Mouse (Mus musculus): ENCODE data around the gene Gm8369. TPM values are rescaled to one million over a fixed set of nuclear protein-coding genes. Genes with fewer than 3 reads are reported as not detected.
"Not testable (repeated sequence)": the region's sequence is repeated elsewhere in the genome, so short reads cannot be mapped to it uniquely, and the experiment has no call there.

Gm8369 gene
- polyA plus RNA-seq (2012), result not detected in 2 replicates

DNA sequence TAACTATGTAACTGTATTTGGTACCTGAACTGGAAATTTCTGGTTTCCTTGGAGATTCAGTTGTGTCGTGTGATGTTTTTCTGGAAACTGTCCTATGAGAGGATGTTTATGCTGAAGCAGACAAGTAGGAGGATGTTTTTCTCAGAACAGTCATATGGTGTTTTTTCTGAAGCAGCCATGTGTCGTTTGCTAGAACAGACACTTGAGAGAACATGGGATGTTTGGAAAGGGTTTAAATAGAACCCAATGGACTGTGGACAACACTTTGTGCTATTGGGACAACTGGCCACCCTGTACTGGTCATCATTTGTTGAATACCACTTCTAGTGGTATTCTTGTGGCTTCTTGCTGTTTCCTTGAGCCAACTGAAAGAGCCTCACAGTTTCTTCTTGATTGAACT lies at the start of gene Gm8369:
Gene Gm8369 (plus strand): TSS at position 193 of the 400 bp plus-strand sequence.
- Histone ChIP-seq H3K4me1 (ENCODE audit: control insufficient read depth) (no peaks in the 10 kb centered on the region), H3K27me3 (ENCODE audit: control insufficient read depth) (no peaks in the 10 kb centered on the region), H3K9me3 (ENCODE audit: control insufficient read depth, low read length) (no peaks in the 10 kb centered on the region), H3K36me3 (ENCODE audit: control insufficient read depth) (no peaks in the 10 kb centered on the region), H3K4me3 (replicated peaks) (no peak within 1 kb of the TSS)
- TF ChIP-seq GATA1 (IDR thresholded peaks at IDR 0.05; ENCODE audit: low read length) (no peak), TAL1 (IDR thresholded peaks at IDR 0.05; ENCODE audit: low read length) (no peak)

GRCm38 (mm10) chr19:11443338-11443737 lies 42.4 kb upstream of the Gm8369 start, which contains the start of gene Ms4a4b:
Gene Ms4a4b (plus strand): TSS chr19:11443553.
- TF ChIP-seq GATA1 (IDR thresholded peaks at IDR 0.05; ENCODE audit: low read length) (no peak), TAL1 (IDR thresholded peaks at IDR 0.05; ENCODE audit: low read length) (no peak)
- no peaks in the 10 kb centered on the region for H3K4me1 ChIP-seq (ENCODE audit: control insufficient read depth)
- H3K36me3 ChIP-seq (ENCODE audit: control insufficient read depth), result no peaks in the 10 kb centered on the region
- no peaks in the 10 kb centered on the region for H3K27me3 ChIP-seq (ENCODE audit: control insufficient read depth)
- no peak within 1 kb of the TSS for H3K4me3 ChIP-seq (replicated peaks)
- no peaks in the 10 kb centered on the region for H3K9me3 ChIP-seq (ENCODE audit: control insufficient read depth, low read length)

DNA sequence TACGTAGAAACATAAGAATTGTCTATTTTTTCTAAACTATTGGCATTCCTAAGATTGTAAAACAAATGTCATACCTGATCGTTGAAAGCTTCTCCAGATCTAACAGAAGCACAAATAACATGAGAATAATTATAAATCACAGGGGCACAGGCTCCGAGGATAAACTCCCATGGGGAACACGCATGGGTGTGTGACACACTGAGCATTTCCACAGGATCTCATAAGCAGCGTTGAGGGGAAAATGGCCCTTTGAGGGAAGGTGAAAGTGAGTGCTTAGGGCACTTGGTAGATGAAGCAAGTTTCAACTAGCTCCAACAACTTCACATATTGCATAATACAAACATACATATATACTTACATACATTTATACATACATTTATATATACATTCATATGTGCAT lies 41.8 kb upstream of the Gm8369 start:
- H3K4me3 ChIP-seq (replicated peaks), result no peak overlapping the region
- no peaks in the 10 kb centered on the region for H3K27me3 ChIP-seq (ENCODE audit: control insufficient read depth)
- no peak for TF ChIP-seq TAL1 (IDR thresholded peaks at IDR 0.05; ENCODE audit: low read length)
- TF ChIP-seq GATA1 (IDR thresholded peaks at IDR 0.05; ENCODE audit: low read length), result no peak

DNA sequence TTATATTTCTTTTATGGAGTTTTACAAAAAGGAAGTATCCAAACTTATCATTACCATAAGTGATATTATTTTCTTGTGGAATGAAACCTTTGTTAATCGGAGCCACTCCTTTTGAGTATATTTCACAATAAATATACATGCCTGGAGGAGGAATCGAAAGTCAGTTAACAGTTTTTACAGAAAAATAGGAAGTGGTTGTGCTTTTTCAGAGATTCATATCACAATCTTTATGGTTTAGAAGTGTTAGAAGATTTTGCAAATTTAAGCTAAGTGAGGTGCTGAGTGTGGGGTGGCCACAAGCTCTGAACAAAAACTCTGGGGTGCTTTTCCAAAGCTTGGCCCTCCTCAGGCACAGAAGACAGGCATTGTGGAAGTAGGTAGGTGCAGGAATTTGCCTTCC lies 38.5 kb upstream of the Gm8369 start:
- H3K4me3 ChIP-seq (replicated peaks), result no peak overlapping the region
- no peaks in the 10 kb centered on the region for H3K4me1 ChIP-seq (ENCODE audit: control insufficient read depth)
- H3K9me3 ChIP-seq (ENCODE audit: control insufficient read depth, low read length), result no peaks in the 10 kb centered on the region
- no peaks in the 10 kb centered on the region for H3K27me3 ChIP-seq (ENCODE audit: control insufficient read depth)
- TF ChIP-seq GATA1 (IDR thresholded peaks at IDR 0.05; ENCODE audit: low read length) (no peak), TAL1 (IDR thresholded peaks at IDR 0.05; ENCODE audit: low read length) (no peak)
- no peaks in the 10 kb centered on the region for H3K36me3 ChIP-seq (ENCODE audit: control insufficient read depth)

More for the DNA sequence above, 41.8 kb upstream of the Gm8369 start:
- no peaks in the 10 kb centered on the region for H3K36me3 ChIP-seq (ENCODE audit: control insufficient read depth)
- H3K4me1 ChIP-seq (ENCODE audit: control insufficient read depth), result no peaks in the 10 kb centered on the region
- no peaks in the 10 kb centered on the region for H3K9me3 ChIP-seq (ENCODE audit: control insufficient read depth, low read length)

GRCm38 (mm10) chr19:11459041-11459440 lies 26.7 kb upstream of the Gm8369 start:
- not testable (repeated sequence) for H3K27me3 ChIP-seq (ENCODE audit: control insufficient read depth); H3K9me3 ChIP-seq (ENCODE audit: control insufficient read depth, low read length); H3K36me3 ChIP-seq (ENCODE audit: control insufficient read depth); H3K4me3 ChIP-seq (replicated peaks); H3K4me1 ChIP-seq (ENCODE audit: control insufficient read depth)

GRCm38 (mm10) chr19:11464795-11465194 lies 20.9 kb upstream of the Gm8369 start:
- not testable (repeated sequence) for H3K4me3 ChIP-seq (replicated peaks); H3K4me1 ChIP-seq (ENCODE audit: control insufficient read depth); H3K36me3 ChIP-seq (ENCODE audit: control insufficient read depth); H3K9me3 ChIP-seq (ENCODE audit: control insufficient read depth, low read length); H3K27me3 ChIP-seq (ENCODE audit: control insufficient read depth)

GRCm38 (mm10) chr19:11466471-11466870 lies 19.3 kb upstream of the Gm8369 start:
- H3K9me3 ChIP-seq (ENCODE audit: control insufficient read depth, low read length), result no peaks in the 10 kb centered on the region
- H3K4me3 ChIP-seq (replicated peaks), result no peak overlapping the region
- no peaks in the 10 kb centered on the region for H3K27me3 ChIP-seq (ENCODE audit: control insufficient read depth)
- no peaks in the 10 kb centered on the region for H3K36me3 ChIP-seq (ENCODE audit: control insufficient read depth)
- TF ChIP-seq GATA1 (IDR thresholded peaks at IDR 0.05; ENCODE audit: low read length), result no peak
- TF ChIP-seq TAL1 (IDR thresholded peaks at IDR 0.05; ENCODE audit: low read length), result no peak
- no peaks in the 10 kb centered on the region for H3K4me1 ChIP-seq (ENCODE audit: control insufficient read depth)

- H3K4me1 ChIP-seq (ENCODE audit: control insufficient read depth); H3K27me3 ChIP-seq (ENCODE audit: control insufficient read depth): not testable (repeated sequence)
Measured at GRCm38 (mm10) chr19:11468361-11468760, 17.4 kb upstream of the Gm8369 start.

DNA sequence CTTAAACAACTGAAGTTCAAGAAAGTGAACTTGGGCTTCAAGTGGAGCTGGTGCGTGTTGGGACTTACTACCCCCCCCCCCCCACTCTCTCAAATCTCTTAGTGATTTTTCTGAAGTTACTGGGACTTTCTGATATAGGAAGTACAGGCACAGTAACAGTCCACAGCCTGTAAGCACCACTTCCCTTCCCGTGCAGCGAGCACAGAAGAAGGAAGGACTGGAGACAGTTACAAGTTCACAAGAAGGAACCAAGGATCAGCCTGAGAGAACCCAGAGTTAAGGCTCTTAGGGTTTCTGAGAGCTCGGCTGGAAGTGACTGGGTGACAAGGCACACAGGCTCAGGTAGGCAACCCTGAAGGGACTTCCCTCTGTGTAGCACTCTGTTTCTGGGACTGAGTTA lies 16.5 kb upstream of the Gm8369 start, which contains the start of gene Ms4a6c:
Gene Ms4a6c (plus strand): TSS at position 152 of the 400 bp plus-strand sequence.
- H3K4me1 ChIP-seq (ENCODE audit: control insufficient read depth); H3K27me3 ChIP-seq (ENCODE audit: control insufficient read depth); H3K4me3 ChIP-seq (replicated peaks); H3K36me3 ChIP-seq (ENCODE audit: control insufficient read depth); H3K9me3 ChIP-seq (ENCODE audit: control insufficient read depth, low read length): not testable (repeated sequence)

More at GRCm38 (mm10) chr19:11468361-11468760, 17.4 kb upstream of the Gm8369 start:
- not testable (repeated sequence) for H3K4me3 ChIP-seq (replicated peaks); H3K36me3 ChIP-seq (ENCODE audit: control insufficient read depth); H3K9me3 ChIP-seq (ENCODE audit: control insufficient read depth, low read length)

- Histone ChIP-seq H3K27me3 (ENCODE audit: control insufficient read depth) (no peaks in the 10 kb centered on the region), H3K9me3 (ENCODE audit: control insufficient read depth, low read length) (no peaks in the 10 kb centered on the region), H3K36me3 (ENCODE audit: control insufficient read depth) (no peaks in the 10 kb centered on the region), H3K4me1 (ENCODE audit: control insufficient read depth) (no peaks in the 10 kb centered on the region), H3K4me3 (replicated peaks) (no peak overlapping the region)
- TF ChIP-seq TAL1 (IDR thresholded peaks at IDR 0.05; ENCODE audit: low read length) (no peak), GATA1 (IDR thresholded peaks at IDR 0.05; ENCODE audit: low read length) (no peak)
Measured at GRCm38 (mm10) chr19:11479714-11480113, 6.0 kb upstream of the Gm8369 start.
